Mouse (Mus musculus): ENCODE measurements around the gene Rinl. TPM values are rescaled to one million over a fixed set of nuclear protein-coding genes. Genes with fewer than 3 reads are reported as not detected.

Gene Rinl
- polyA plus RNA-seq (2015; fragmentation: Illumina TruSeq; extraction: RNeasy Lipid Tissue Mini Kit (QIAGEN cat#74804); ENCODE audit: insufficient read depth, low replicate concordance): 77.4 TPM

GRCm38 (mm10) chr7:28788307-28789195, at the start of gene Rinl:
TSS of gene Rinl (plus strand) at chr7:28788969.

GRCm38 (mm10) chr7:28741709-28742438, 46.9 kb upstream of the Rinl start, which contains the start of the genes Mrps12 and Sars2:
TSS of gene Mrps12 (minus strand) at chr7:28741820.
TSS of gene Sars2 (plus strand) at chr7:28741992.

GRCm38 (mm10) chr7:28756079-28756478, 32.7 kb upstream of the Rinl start, which contains the start of gene Ccer2:
TSS of gene Ccer2 (plus strand) at chr7:28756174.

GRCm38 (mm10) chr7:28766173-28766879, 22.4 kb upstream of the Rinl start, which contains the start of gene Sirt2:
TSS of gene Sirt2 (plus strand) at chr7:28766735.

GRCm38 (mm10) chr7:28767462-28767965, 21.3 kb upstream of the Rinl start, which contains the start of gene Nfkbib:
TSS of gene Nfkbib (minus strand) at chr7:28767512.

GRCm38 (mm10) chr7:28808221-28808941, 19.6 kb downstream of the Rinl start, which contains the start of gene Hnrnpl:
TSS of gene Hnrnpl (plus strand) at chr7:28808541.

GRCm38 (mm10) chr7:28824941-28825685, 36.3 kb downstream of the Rinl start, which contains the start of gene Ech1:
TSS of gene Ech1 (plus strand) at chr7:28825217.

GRCm38 (mm10) chr7:28833723-28834347, 45.1 kb downstream of the Rinl start, which contains the start of gene Lgals4:
TSS of gene Lgals4 (plus strand) at chr7:28833854.

Other genes starting within 250 kb of the Rinl start
- 0.75 TPM for gene Sycn, start 248.1 kb upstream of the Rinl start, polyA plus RNA-seq (2015; fragmentation: Illumina TruSeq; extraction: RNeasy Lipid Tissue Mini Kit (QIAGEN cat#74804); ENCODE audit: insufficient read depth, low replicate concordance)
- gene Nccrp1, start 241.7 kb upstream of the Rinl start, polyA plus RNA-seq (2015; fragmentation: Illumina TruSeq; extraction: RNeasy Lipid Tissue Mini Kit (QIAGEN cat#74804); ENCODE audit: insufficient read depth, low replicate concordance): 0.25 TPM
- 11.7 TPM for gene Samd4b, start 190.8 kb upstream of the Rinl start, polyA plus RNA-seq (2015; fragmentation: Illumina TruSeq; extraction: RNeasy Lipid Tissue Mini Kit (QIAGEN cat#74804); ENCODE audit: insufficient read depth, low replicate concordance)
- 4.7 TPM for gene Pak4, start 190.8 kb upstream of the Rinl start, polyA plus RNA-seq (2015; fragmentation: Illumina TruSeq; extraction: RNeasy Lipid Tissue Mini Kit (QIAGEN cat#74804); ENCODE audit: insufficient read depth, low replicate concordance)
- gene Acp7, start 157.6 kb upstream of the Rinl start, polyA plus RNA-seq (2015; fragmentation: Illumina TruSeq; extraction: RNeasy Lipid Tissue Mini Kit (QIAGEN cat#74804); ENCODE audit: insufficient read depth, low replicate concordance): not detected
- 1.8 TPM for gene Fbxo27, start 96.1 kb upstream of the Rinl start, polyA plus RNA-seq (2015; fragmentation: Illumina TruSeq; extraction: RNeasy Lipid Tissue Mini Kit (QIAGEN cat#74804); ENCODE audit: insufficient read depth, low replicate concordance)
- 2.4 TPM for gene Fbxo17, start 72.2 kb upstream of the Rinl start, polyA plus RNA-seq (2015; fragmentation: Illumina TruSeq; extraction: RNeasy Lipid Tissue Mini Kit (QIAGEN cat#74804); ENCODE audit: insufficient read depth, low replicate concordance)
- gene Mrps12, start 47.1 kb upstream of the Rinl start, polyA plus RNA-seq (2015; fragmentation: Illumina TruSeq; extraction: RNeasy Lipid Tissue Mini Kit (QIAGEN cat#74804); ENCODE audit: insufficient read depth, low replicate concordance): 43.0 TPM
- 4.0 TPM for gene Sars2, start 47.0 kb upstream of the Rinl start, polyA plus RNA-seq (2015; fragmentation: Illumina TruSeq; extraction: RNeasy Lipid Tissue Mini Kit (QIAGEN cat#74804); ENCODE audit: insufficient read depth, low replicate concordance)
- gene Ccer2, start 32.8 kb upstream of the Rinl start, polyA plus RNA-seq (2015; fragmentation: Illumina TruSeq; extraction: RNeasy Lipid Tissue Mini Kit (QIAGEN cat#74804); ENCODE audit: insufficient read depth, low replicate concordance): not detected
- 47.7 TPM for gene Sirt2, start 22.2 kb upstream of the Rinl start, polyA plus RNA-seq (2015; fragmentation: Illumina TruSeq; extraction: RNeasy Lipid Tissue Mini Kit (QIAGEN cat#74804); ENCODE audit: insufficient read depth, low replicate concordance)
- gene Nfkbib, start 21.5 kb upstream of the Rinl start, polyA plus RNA-seq (2015; fragmentation: Illumina TruSeq; extraction: RNeasy Lipid Tissue Mini Kit (QIAGEN cat#74804); ENCODE audit: insufficient read depth, low replicate concordance): 8.3 TPM
- gene Hnrnpl, start 19.6 kb downstream of the Rinl start, polyA plus RNA-seq (2015; fragmentation: Illumina TruSeq; extraction: RNeasy Lipid Tissue Mini Kit (QIAGEN cat#74804); ENCODE audit: insufficient read depth, low replicate concordance): 532 TPM
- 60.7 TPM for gene Ech1, start 36.2 kb downstream of the Rinl start, polyA plus RNA-seq (2015; fragmentation: Illumina TruSeq; extraction: RNeasy Lipid Tissue Mini Kit (QIAGEN cat#74804); ENCODE audit: insufficient read depth, low replicate concordance)
- 26.4 TPM for gene Lgals4, start 44.9 kb downstream of the Rinl start, polyA plus RNA-seq (2015; fragmentation: Illumina TruSeq; extraction: RNeasy Lipid Tissue Mini Kit (QIAGEN cat#74804); ENCODE audit: insufficient read depth, low replicate concordance)
- gene Lgals7, start 74.9 kb downstream of the Rinl start, polyA plus RNA-seq (2015; fragmentation: Illumina TruSeq; extraction: RNeasy Lipid Tissue Mini Kit (QIAGEN cat#74804); ENCODE audit: insufficient read depth, low replicate concordance): not detected
- gene Capn12, start 92.5 kb downstream of the Rinl start, polyA plus RNA-seq (2015; fragmentation: Illumina TruSeq; extraction: RNeasy Lipid Tissue Mini Kit (QIAGEN cat#74804); ENCODE audit: insufficient read depth, low replicate concordance): not detected
- gene Actn4, start 173.4 kb downstream of the Rinl start, polyA plus RNA-seq (2015; fragmentation: Illumina TruSeq; extraction: RNeasy Lipid Tissue Mini Kit (QIAGEN cat#74804); ENCODE audit: insufficient read depth, low replicate concordance): 115 TPM
- 219 TPM for gene Eif3k, start 192.9 kb downstream of the Rinl start, polyA plus RNA-seq (2015; fragmentation: Illumina TruSeq; extraction: RNeasy Lipid Tissue Mini Kit (QIAGEN cat#74804); ENCODE audit: insufficient read depth, low replicate concordance)
- gene Map4k1, start 193.1 kb downstream of the Rinl start, polyA plus RNA-seq (2015; fragmentation: Illumina TruSeq; extraction: RNeasy Lipid Tissue Mini Kit (QIAGEN cat#74804); ENCODE audit: insufficient read depth, low replicate concordance): 73.6 TPM

Measured in spleen, adult 10 weeks (tissue).